Mouse (Mus musculus): ENCODE measurements at regions not wholly inside any gene's neighbourhood (a gene's known extent, or its start where the extent isn't known, plus 50 kb on each side); places are given as distances from the start of the nearest gene placed in this dataset.
A peak's percentile ranks its signal among the peaks of the same experiment; 100 is the strongest.

- DNase-seq = no peak
Observed at GRCm38 (mm10) chr1:194435060-194435459, 183.0 kb upstream of the Plxna2 start.

- no peak for DNase-seq
Observed at GRCm38 (mm10) chr1:194428586-194428985, 189.4 kb upstream of the Plxna2 start.

- DNase-seq = no peak
Observed at GRCm38 (mm10) chr1:194426293-194426692, 191.7 kb upstream of the Plxna2 start.

GRCm38 (mm10) chr1:194424201-194424600, 193.8 kb upstream of the Plxna2 start:
- peak; percentile 21 for DNase-seq

GRCm38 (mm10) chr1:194412193-194412592, 205.8 kb upstream of the Plxna2 start:
- DNase-seq = no peak

GRCm38 (mm10) chr1:194411788-194412187, 206.2 kb upstream of the Plxna2 start:
- no peak for DNase-seq

- no peak for DNase-seq
Observed at GRCm38 (mm10) chr1:194399281-194399680, 218.7 kb upstream of the Plxna2 start.

GRCm38 (mm10) chr1:194396754-194397460, 221.1 kb upstream of the Plxna2 start:
- DNase-seq = no peak

- DNase-seq = no peak
Observed at GRCm38 (mm10) chr1:194393720-194394119, 224.3 kb upstream of the Plxna2 start.

- no peak for DNase-seq
Observed at GRCm38 (mm10) chr1:194390202-194390601, 227.8 kb upstream of the Plxna2 start.

- no peak for DNase-seq
Observed at GRCm38 (mm10) chr1:194378135-194378534, 239.9 kb upstream of the Plxna2 start.

- DNase-seq = peak; percentile 27
Observed at GRCm38 (mm10) chr1:194373511-194373910, 244.5 kb upstream of the Plxna2 start.

- DNase-seq = no peak
Observed at GRCm38 (mm10) chr1:194363917-194364316, 254.1 kb upstream of the Plxna2 start.

GRCm38 (mm10) chr1:194363129-194363768, 254.8 kb upstream of the Plxna2 start:
- no peak for DNase-seq

GRCm38 (mm10) chr1:194362298-194362697, 255.7 kb upstream of the Plxna2 start:
- no peak for DNase-seq

GRCm38 (mm10) chr1:194361316-194361715, 256.7 kb upstream of the Plxna2 start:
- DNase-seq = peak; percentile 60

- DNase-seq = no peak
Observed at GRCm38 (mm10) chr1:194354332-194355120, 263.5 kb upstream of the Plxna2 start.

- no peak for DNase-seq
Observed at GRCm38 (mm10) chr1:194345304-194346033, 272.5 kb upstream of the Plxna2 start.

GRCm38 (mm10) chr1:194342568-194342967, 275.4 kb upstream of the Plxna2 start:
- DNase-seq = no peak

GRCm38 (mm10) chr1:194341758-194342157, 276.3 kb upstream of the Plxna2 start:
- DNase-seq = no peak

GRCm38 (mm10) chr1:194334752-194335719, 283.0 kb upstream of the Plxna2 start:
- DNase-seq = no peak

GRCm38 (mm10) chr1:194332639-194333038, 285.4 kb upstream of the Plxna2 start:
- no peak for DNase-seq

Data from kidney, adult 11 months (tissue).